Mouse (Mus musculus) G1E (cell line): ENCODE results near the gene Iqcf1.

Experiments used
- CTCF ChIP-seq: IDR thresholded peaks from 2 replicates; pipeline ENCODE4 v1.5.1; 2012; ENCODE audit warnings: low read depth, low read length, inconsistent platforms, mixed read lengths
- GATA1 ChIP-seq: IDR thresholded peaks from 2 replicates; pipeline ENCODE4 v1.6.1; 2012; ENCODE audit warnings: borderline replicate concordance, low read length, inconsistent platforms, mixed read lengths
- POLR2AphosphoS5 ChIP-seq: IDR thresholded peaks from 2 replicates; pipeline ENCODE4 v1.6.1; 2012; ENCODE audit warnings: low read depth, low read length, inconsistent platforms; ENCODE audit not compliant: insufficient replicate concordance

- TF ChIP-seq GATA1: no peak
- no peak for TF ChIP-seq CTCF
- no peak for TF ChIP-seq POLR2AphosphoS5
These were observed 39.8 kb upstream of the Iqcf1 start for GRCm38 (mm10) chr9:106459946-106460345.
